Mouse (Mus musculus): ENCODE data around the gene Fam162b. TPM values are rescaled to one million over a fixed set of nuclear protein-coding genes. Genes with fewer than 3 reads are reported as not detected.

Fam162b gene
- polyA plus RNA-seq, 1 experiment from 2014 or later = 0.90 TPM

DNA sequence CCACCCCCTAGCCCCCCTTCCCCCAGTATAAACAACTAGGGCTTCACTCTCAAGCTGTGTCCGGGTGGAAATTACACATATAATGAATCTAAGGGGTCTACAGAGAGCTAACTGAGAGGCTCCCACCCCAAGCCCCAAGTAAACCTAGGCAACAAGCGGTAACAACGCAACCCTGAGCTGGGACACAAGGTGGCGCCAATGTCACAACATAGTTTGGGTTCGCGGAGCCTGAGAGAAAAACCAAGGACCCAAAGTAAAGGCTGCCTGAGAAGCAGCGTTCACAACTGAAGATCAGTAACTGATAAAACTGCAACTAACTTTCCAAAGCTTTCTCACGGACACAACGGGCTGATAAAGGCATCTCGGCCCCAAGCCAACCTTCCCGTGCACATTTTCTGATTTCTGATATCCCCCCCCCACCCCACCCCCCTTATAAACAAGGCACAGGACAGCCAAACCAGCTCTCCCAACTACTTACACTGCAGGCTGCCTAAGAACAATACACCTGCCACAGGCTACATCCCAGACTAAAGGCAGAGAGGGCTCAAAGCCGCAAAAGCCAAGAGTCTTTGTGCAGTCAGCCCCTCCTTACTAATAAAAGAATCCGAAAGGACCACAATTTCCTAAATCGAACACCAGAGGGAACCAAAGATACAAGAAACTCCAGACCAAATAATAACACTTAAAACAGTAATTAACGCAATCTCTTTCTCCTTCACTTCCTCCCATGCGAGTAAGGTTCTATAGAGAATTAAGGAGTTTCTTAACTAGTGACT is 36.8 kb downstream of the Fam162b start:
- ATAC-seq (ENCODE audit: insufficient read depth, low FRiP score, low TSS enrichment) = peak; percentile 86
- Histone ChIP-seq H3K9me3 (ENCODE audit: control insufficient read depth, low read length) (no peaks in the 10 kb centered on the region), H3K36me3 (ENCODE audit: control insufficient read depth, insufficient read depth, low read length) (no peaks in the 10 kb centered on the region), H3K9ac (ENCODE audit: low read length) (peak overlapping the region; percentile 60), H3K27me3 (ENCODE audit: control insufficient read depth, insufficient read depth, low read length) (no peaks in the 10 kb centered on the region), H3K27ac (ENCODE audit: low read depth, low read length) (no peak overlapping the region), H3K4me1 (ENCODE audit: control insufficient read depth, insufficient read depth, low read length) (no peaks in the 10 kb centered on the region), H3K4me2 (ENCODE audit: low read depth) (peak overlapping the region; percentile 74), H3K4me3 (ENCODE audit: low read depth, low read length) (peak overlapping the region; percentile 42)
- DNase-seq (ENCODE audit: low spot score) = peak; percentile 88
- WGBS = 2% methylated on average over 16 of the region's 16 CpGs

Other genes with a start within 250 kb of the Fam162b start
- 0.62 TPM in 1 of 2 replicates, not detected in the other for gene Gm49339, start 109.9 kb downstream of the Fam162b start, polyA plus RNA-seq (2014; fragmentation: Nextera tagmentation; extraction: Ambion mirVana)
- gene Lilr4b, start 109.9 kb downstream of the Fam162b start, polyA plus RNA-seq (2014; fragmentation: Nextera tagmentation; extraction: Ambion mirVana) = 0.24 TPM in 1 of 2 replicates, not detected in the other
- gene Lilrb4a, start 99.6 kb downstream of the Fam162b start, polyA plus RNA-seq (2014; fragmentation: Nextera tagmentation; extraction: Ambion mirVana) = 0.57 and 2.1 TPM in 2 replicates
- not detected in 2 replicates for gene Gprc6a, start 40.9 kb upstream of the Fam162b start, polyA plus RNA-seq (2014; fragmentation: Nextera tagmentation; extraction: Ambion mirVana)
- gene Rfx6, start 87.2 kb upstream of the Fam162b start, polyA plus RNA-seq (2014; fragmentation: Nextera tagmentation; extraction: Ambion mirVana) = 0.15 TPM in 1 of 2 replicates, not detected in the other